Mouse (Mus musculus) kidney, adult 9 months (tissue): ENCODE results near the gene Csnk1d.

Experiments used
- DNase-seq: peaks from one replicate; pipeline ENCODE4 v3.0.0; 2022

The Csnk1d gene

DNA sequence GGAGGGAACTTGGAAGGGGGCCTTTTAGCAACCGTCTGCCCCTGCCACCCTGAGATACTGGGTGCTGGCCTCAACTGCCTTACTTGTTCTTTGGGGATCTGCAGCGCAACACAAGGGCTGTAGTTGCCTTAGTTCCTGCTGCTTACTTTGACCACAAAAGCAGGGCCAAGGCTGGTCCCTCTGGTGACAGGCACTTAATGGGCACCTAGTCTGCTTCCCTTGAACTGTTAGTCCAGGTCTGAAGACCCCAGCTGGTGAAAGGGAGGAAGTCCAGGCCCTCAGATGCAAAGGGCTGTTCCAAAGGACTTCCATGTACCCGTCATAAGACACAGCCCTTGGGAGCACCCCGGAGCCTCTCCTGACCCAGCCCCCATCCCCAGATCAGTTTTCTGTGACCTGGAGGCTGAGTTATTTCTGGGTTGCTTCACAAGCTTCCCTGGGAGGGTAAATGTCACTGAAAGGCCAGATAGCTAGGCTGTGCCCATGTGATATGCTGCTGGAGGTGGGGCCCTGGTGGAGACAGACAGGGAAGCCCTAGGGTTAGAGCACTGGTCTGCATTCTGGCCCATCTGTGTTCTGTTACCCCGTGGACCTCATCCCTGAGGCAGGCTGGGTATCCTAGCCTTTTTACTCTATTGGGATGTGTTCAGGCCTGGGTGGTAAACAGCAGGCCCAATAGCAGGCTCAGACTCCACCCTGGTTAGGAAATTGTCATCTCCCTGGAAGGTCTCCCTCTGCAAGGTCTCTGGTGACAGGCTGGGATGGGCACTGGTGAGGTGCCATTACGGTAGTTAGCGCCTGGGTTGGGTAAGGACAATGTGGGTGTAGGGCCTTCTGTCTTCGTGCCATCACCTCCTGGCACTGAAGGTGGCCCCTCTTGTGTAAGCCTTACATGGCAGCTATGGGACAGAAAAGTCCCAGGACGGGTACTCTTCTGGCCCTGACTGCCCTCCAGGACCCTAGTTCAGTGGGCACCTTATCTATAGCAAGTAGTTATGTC is 39.1 kb downstream of the Csnk1d start:
- DNase-seq: no peak

DNA sequence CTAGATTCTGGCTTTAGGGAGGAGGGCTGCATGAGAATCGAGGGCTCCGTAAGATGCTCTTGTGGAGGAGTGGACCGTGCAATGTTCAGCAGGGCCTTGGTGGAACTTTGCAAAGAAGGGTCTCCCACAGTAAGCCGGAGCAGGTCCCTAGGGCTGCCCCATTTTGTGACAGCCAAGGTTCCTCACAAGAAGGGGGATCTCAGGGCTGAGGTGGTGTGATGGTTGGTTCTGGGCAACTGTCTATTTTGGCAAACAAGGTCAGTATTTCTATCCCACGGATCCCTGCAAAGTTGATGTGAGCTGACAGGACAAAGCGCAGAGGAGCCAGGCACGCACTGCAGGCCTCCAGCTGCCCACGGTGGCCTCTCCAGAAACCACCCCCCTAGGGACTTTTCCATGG is 39.9 kb downstream of the Csnk1d start:
- no peak for DNase-seq

DNA sequence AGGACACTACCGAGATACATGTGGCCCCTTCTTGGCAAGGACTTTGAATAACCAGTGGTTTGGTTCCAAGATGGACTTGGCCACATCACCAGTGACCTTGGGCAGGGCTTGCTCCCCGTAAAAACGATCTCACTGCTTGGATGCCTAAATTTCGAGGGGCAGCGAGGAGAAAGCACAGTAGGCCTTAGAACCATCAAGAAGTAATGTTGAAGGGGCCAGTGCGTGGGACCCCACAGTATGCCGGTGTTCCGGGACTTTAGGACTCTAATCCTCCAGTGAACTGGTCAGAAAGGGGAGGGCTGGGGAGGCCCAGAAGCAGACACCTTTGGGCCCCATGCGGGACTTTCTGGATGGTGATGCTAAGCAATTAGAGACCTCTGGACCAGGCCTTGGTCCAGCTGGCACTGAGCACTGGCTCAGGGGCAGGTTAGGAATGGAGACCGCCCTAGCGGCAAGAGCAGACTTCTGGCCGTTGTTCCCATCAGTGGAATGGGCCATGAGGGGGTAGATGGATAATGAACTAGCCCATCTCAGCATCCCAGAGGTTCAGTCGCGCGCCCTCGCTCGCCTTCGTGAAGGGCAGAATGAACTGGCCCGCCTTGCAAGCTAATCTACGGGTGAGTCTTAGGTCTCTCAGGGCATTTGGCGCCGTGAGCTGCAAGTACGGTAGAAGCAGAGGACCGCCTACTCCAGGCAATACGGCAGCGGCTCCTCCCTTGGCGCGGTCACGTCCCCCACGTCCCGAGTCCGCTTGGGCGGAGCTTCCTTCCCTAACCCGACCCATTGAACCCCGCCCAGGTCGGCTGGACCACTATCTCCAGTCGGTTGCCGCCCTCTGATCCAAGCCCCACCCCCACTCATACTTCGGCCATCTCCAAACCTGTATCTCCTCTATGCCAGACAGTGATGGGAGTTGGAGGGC is 40.6 kb downstream of the Csnk1d start:
- DNase-seq: peak; percentile 89

DNA sequence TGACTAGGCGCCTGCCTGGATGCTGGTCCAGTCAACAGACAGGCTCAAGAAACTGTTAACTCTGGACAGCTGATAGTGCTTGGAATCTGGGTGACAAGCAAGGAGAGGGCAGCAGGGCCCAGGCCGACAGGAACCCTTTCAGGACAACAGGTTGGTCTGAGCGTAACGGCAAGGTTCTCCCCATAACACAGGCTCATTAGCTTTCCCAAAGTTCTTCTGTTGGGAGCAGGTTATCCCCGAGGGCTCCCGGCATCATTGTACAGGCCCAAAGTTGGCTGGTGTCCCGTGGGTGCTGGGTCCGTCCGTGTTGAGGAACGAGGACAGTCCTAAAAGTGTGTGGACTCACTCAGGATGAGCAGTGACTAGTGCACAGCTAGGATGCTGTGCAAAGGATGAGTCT is 41.3 kb downstream of the Csnk1d start:
- DNase-seq: no peak

DNA sequence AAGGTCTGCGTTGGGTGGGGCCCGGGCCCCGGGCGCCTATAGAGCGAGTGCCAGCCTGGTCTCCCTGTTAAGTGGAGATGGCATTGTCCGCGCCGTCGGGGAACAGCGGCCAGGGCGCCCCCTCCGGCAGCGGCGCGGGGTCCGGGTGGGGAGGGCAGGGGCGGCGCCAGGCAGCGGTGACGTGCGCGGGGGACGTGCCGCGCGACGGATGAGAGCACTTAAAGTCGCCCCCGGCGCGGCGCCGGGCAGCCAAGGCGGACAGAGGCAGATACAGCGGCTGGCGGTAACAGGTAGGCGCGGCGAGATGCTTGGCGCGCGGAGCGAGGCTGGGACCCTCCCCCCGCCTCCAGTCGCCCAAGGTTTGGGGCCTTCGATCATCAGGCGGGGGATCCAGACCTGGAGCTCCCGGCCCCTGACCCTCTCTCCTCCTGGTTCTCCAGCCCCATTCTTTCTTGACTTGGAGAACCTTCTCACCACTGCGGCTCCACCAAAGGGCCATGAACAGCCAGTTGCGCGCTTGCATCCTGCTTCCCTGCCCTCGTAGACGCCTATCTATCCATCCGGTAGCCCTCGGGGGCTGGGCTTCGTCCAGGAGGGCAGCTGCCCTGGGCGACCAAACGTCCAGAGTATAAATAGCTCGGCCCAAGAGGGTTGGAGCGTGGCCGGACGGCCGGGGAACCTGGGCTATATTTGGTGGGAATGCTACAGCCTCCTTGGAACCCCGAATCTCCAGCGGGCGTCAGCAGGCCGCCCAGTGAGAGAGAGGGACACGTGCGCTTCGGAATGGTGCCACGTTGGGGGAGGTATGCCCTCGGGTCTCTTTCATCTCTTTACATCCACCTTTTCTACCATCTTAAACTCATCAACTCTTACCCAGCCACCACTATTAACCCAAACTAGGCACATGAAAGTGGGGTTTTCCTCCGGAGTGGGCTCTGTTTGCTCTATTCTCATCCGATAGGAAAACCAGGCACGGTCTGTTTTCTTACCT is 42.0 kb downstream of the Csnk1d start:
- no peak for DNase-seq

DNA sequence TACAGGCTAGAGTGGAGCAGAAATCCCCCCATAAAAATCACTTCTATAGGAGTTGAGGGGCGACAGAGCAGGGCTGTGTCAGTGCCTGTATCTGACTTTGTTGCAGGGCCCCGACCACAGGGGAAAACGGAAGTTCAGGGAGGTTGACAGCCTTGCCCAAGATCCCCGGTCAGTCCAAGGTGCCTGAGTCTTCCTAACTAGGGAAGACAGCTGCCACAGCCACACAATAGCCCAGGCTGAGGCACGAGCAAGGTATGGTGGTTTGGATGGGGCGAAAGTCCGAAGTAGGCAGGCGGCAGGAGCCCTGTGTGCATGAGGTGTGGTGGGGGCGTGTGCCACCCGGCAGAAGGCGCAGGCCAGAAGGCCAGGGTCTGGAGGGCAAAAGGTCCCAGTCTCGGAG is 42.8 kb downstream of the Csnk1d start, which contains the start of gene Slc16a3:
Slc16a3 (plus strand) TSS at position 153 of the 400 bp plus-strand sequence.
- DNase-seq: no peak

DNA sequence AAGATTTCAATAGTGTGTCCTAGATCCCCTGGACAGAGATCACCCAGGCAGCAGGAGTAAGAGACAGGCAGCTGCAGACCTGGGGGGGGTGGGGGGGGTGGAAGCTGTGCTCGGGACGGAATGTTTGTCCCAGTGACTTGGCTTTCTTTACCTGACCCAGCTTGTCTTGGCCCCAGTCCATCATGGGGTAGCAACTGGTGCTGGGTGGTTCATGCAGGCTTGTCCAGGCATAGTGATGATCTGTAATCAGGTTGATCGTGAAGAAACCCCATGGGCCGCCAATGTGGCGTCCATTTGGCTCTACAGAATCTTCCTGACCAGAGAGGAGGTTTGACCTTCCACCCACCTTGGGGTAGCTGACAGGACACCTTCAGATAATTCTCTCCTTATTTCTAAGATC is 45.2 kb downstream of the Csnk1d start:
- no peak for DNase-seq

DNA sequence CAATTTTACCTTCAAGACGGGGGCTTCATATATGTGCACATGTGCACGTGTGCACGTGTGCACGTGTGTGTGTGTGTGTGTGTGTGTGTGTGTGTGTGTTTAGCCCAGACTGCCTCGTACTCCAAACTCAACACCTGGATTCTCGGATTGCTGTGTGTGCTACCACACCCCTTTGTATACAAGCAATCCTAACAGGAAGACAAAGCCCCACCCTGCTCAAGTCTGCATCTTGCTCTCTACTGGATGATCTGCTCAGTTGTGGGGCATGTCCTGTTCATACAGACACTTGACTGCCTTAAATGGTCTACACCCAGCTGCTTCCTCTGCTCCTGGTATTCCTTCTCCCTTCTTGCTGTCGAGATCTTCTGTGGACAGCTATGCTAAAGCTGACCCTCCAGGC is 45.9 kb downstream of the Csnk1d start:
- no peak for DNase-seq

DNA sequence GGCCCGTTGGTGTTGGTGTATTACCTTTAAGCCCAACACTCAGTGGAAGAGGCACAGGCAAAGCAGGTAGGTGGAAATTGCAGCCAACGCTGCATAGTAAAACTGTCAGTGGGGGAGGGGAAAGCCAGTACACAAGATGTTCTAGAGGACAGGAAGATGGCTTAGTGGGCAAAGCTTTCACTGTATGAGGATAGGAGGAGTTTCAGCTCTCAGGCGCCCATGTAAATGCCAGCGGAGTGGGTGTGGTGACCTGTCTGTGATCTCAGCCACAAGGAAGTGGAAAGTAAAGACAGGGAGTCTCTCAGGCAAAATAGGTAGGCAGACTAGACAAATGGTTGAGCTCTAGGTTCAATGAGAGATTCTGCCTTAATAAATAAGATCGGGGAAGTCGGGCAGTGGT is 50.2 kb downstream of the Csnk1d start:
- no peak for DNase-seq

DNA sequence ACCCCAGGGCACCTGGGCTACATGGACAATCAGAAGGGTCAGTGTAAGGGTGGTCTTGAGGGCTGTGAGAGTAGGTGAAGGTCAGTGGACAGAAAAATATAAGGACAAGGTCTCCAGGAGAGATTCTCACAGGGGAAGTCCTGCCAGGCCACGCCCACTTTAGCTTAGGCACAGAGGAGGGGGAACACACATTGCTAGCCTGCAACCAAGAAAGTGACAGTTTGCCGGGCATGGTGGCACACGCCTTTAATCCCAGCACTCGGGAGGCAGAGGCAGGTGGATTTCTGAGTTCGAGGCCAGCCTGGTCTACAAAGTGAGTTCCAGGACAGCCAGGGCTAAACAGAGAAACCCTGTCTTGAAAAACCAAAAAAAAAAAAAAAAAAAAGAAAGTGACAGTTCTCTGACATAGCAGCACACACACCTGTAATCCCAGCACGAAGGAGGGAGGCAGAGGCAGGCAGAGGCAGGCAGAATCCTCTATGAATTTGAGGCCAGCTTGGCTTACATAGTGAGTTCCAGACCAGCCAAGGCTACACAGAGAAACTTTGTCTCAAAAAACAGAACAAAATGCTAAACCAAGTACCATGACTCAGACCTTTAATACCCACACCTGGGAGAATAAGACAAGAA is 51.3 kb downstream of the Csnk1d start:
- no peak for DNase-seq

DNA sequence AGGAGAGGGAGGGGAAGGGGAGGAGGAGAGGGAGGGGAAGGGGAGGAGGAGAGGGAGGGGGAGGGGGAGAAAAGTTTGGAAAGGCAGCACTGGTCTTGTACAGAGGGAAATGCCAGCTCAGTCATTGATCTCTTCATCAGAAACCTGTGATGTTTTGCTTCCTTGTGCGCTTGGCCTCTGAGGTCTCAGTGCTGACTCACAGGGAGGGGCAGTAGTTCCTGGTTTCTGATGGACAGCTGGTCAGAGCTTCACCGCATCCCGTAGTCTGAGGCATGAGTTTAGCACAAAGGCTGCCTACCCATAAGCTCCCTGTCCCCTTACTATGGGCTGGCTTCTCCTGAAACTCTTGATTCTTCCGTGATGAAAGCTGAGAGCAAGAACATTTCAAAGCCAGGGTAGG is 52.3 kb downstream of the Csnk1d start:
- no peak for DNase-seq

DNA sequence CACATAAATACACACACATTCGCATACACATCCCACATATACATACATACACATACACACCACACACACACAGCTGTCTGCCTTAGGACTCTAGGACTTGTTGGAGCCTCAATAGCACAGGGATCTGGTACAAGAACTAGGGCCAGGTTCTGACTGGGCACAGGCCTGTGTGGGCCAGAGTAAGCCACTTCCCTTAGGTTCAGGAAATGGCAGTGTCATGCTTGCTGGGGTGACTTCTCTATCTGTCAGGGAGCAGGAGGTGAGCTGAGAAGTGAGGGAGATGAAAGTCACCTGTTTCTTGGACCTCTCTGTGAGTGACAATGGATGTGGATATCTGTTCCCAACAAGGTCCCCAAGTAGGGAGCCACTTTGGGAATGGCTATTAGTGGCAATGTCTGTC is 53.2 kb downstream of the Csnk1d start:
- no peak for DNase-seq

DNA sequence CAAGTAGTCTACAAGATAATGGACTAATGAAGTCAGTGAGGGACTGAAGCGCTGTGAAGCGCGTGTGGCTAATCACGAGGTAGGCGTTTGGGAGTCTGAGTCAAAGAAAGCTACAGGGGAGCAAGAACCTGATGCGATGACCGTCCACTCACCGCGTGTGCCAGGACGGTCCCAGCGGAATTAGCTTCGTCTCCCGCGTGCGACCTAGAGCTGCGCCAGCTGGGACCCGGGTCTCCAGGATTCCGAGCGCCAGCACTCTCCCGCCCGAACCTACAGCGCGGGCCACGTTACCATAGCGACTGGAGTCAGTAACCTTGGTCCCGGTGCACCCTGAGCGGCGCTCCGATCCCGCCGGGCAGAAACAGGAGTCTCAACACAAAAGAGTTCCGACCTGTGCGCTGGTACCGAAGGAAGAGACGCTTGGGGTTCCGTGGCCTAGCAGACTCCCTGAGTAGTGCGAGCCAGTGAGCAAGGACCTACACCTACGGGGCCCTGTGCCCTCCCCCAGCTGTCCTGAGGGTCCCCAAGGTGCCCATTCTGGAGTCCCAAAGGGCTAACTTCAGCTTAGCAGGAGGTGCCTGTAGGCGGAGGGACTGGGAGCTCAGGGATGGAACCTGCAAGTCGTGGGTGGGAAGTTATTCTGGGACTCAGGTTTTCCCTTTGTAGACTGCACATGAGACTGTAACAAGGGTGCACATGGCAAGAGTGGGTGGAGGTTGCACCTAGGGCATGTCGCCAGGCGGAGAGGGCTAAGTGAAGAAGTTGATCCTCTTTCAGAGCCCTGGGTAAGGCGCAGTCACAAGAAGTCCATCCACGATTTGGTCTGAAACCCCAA is 58.3 kb downstream of the Csnk1d start, which contains the start of gene Ccdc57:
Ccdc57 (minus strand) TSS at position 309 of the 835 bp plus-strand sequence.
- DNase-seq: peak; percentile 93

DNA sequence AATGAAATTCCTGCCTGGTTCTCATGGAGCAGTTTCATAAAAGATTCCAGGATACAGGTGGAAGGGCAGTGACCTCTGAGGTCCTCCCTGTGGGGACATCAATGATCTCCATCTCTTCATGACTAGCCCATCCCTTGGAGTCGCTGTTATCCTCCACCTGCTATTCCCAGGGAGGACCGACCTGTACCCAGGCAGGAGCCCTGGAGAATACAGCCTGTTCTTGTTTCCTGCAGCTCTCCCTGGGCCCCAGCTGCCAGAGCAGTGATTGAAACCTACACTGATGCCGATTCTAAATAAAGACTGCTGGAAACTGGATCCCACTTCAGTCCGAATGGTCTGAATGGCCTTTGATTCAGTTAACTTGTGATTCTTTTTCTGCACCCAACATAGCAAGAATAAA is 59.7 kb downstream of the Csnk1d start:
- no peak for DNase-seq

DNA sequence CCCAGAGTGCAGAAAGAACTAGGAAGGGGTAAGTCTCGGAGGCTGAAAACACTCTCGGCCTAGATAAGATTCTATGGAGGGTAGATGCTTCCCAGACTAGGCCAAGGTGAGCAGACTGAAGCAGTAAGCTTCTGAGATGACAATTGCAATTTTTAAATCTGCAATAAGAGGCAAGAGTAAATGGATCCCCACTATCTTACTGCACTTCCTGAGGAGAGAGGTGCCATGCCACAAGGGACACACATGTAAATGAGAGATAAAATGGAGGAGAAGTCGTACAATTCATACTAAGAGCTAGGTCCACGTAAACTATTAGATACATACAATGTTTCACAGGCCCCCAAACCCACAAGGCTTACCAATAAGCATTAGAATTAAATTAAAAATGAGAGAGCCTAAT is 62.7 kb downstream of the Csnk1d start:
- DNase-seq: no peak

DNA sequence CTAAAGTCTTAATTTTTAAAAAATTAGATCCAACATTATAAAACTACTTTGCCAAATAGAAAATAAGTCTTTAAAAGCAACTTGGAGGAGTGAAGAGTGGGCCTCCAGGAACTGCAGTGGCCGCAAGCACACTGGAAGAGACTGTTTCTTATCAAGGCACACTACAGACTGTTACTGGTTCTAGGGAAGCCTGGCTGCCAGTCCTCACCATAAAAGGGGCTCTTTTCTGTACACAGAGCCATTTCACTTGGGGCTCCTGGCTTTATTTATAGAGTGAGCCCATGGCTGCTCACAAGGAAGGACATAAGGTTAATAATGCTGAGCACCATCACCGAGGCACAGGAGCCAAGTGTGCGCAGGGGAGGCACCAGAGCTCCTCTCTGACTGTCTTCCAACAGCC is 68.6 kb downstream of the Csnk1d start:
- no peak for DNase-seq

DNA sequence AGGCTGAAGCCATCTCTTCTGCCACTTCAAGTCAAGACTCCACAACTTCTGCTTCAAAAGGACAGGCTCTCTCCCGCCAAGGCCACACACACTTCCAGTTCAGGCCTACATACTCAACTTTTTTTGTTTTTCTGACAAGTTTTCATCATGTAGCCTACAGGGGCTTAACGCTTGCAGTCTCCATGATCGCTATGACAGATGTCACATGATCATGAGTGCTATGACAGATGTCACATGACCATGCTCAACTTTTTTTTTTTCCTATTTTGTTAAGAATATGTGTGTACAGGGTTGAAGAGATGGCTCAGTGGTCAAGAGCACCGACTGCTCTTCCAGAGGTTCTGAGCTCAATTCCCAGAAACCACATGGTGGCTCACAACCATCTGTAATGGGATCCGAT is 73.4 kb downstream of the Csnk1d start:
- no peak for DNase-seq

DNA sequence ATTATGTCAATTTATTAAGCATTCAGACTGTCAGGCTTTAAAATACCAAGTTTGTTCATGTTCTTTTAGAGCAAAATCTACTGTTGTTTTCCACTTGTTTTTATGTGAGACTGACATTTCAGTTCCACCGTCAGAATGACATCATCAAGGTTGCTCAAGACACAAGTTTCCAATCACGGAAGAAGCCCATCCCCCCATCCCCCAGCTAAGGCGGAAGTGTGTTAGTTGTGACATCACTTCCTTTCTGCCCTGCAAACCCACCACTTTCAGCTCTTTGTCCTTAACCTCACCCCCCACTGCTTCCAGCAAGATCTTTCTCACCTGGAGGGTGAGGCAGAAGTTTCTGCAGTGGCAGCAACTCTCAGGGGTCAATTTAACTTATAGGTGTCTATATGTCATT is 74.7 kb downstream of the Csnk1d start:
- no peak for DNase-seq

DNA sequence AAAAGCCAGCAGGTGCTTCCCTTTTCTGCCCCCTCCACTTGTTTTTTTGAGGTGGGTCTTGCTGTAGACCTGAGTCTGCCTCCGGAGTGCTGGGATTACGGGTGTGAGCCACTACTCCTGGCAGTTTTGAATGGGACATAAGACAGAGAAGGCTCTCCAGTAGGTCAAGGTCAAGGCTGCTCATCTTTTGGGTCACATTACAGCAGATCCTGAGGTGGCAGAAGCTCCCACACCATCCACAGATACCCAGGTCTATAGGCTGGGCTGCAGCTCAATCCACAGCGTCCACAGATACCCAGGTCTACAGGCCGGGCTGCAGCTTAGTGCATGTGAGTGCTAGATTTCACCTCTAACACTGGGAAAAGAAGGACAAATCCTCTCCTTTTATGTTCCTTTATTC is 77.3 kb downstream of the Csnk1d start:
- no peak for DNase-seq
